Mouse (Mus musculus) liver, adult 2 months (tissue): ENCODE results near the gene Myh6.

ENCODE experiments used
- CTCF ChIP-seq: fragments of 200-500 bp; IDR thresholded peaks from 2 replicates; pipeline ENCODE4 v1.5.1; 2011; ENCODE audit warnings: low read depth, low read length, control low read depth
- POLR2A ChIP-seq: fragments of 200-500 bp; IDR thresholded peaks from 2 replicates; pipeline ENCODE4 v1.6.1; 2011; ENCODE audit warnings: low read length, control low read depth; ENCODE audit not compliant: insufficient read depth; ENCODE audit errors: extremely low read depth

- TF ChIP-seq POLR2A, result no peak
- no peak for TF ChIP-seq CTCF
These were observed 24.2 kb downstream of the Myh6 start for GRCm38 (mm10) chr14:54942479-54942878.
